Mouse (Mus musculus) bone marrow macrophage, adult 2 months (primary cell): ENCODE data around the gene Adam12.

Experiments used
- CTCF ChIP-seq: IDR thresholded peaks from 2 replicates; pipeline ENCODE4 v1.5.1; 2012; ENCODE audit warnings: low read depth, mild to moderate bottlenecking, low read length, moderate library complexity
- POLR2A ChIP-seq: IDR thresholded peaks from 2 replicates; pipeline ENCODE4 v1.6.1; 2012; ENCODE audit warnings: mild to moderate bottlenecking, low read depth, low read length, borderline replicate concordance

DNA sequence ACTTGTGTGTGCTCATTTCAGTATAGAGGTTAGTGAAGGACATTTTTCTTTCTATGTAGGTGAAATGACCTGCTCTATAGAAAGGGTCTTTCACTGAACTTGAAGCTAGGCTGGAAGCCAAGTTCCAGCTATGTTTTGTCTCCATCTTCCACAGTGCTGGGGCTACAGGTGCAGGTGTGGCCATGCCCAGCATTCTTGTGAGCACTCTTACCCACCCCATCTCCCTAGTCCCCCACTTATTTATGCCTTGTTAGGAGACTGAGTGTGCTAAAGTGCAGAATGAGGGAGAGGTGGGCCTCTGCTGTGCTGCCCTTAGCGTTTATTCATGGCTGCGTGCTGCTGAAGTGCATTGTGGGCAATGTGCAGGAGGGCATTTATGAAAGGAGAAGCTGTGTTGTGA, 198.0 kb downstream of the Adam12 start:
- TF ChIP-seq POLR2A (no peak), CTCF (no peak)
